Mouse (Mus musculus) lung, postnatal 0 days (tissue): Measurements from ENCODE around the gene Ntrk3.

Source experiments
- CTCF ChIP-seq: IDR thresholded peaks from 2 replicates; pipeline ENCODE4 v1.5.1; 2016; ENCODE audit warnings: antibody characterized with exemption, mild to moderate bottlenecking
- EP300 ChIP-seq: IDR thresholded peaks from 2 replicates; pipeline ENCODE4 v1.6.1; 2016; ENCODE audit warnings: antibody characterized with exemption, mild to moderate bottlenecking, control low read depth

DNA sequence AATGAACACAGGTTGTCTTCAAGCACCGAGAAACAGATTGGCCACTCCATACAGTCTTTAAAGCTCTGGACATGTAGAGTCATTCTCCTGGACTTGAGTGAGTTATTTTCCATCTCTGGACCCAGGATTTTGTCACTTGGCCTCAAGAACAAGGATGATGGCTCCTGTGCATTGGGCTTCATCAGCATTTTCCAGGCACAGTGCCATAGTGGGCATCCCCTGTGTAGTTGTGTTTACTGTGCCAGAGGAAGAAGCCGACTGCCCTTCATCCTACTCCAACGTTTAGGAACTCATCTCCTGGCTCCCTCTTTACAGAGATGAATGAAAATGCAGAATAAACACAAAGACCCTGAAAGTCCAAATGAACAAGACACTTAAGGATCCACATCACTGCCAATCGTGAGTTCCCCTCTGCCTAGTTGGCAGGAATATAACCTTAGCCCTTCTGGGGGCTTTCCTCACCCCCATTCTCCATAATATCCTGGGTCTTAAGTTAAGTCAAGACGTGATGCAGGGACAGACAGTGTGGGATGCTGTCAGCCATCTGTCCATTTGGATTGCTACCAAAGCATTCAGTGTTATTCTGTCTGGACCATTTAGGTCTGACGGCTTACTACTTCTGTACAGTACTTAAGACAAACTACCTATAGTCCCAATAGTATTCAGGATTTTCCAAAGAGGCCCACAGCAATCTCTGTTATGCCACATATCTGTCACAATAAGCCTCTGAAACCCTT is 137.7 kb downstream of the Ntrk3 start:
- TF ChIP-seq CTCF (no peak), EP300 (no peak)
